Mouse (Mus musculus): ENCODE data around the gene Fam131c.
A peak's percentile ranks its signal among the peaks of the same experiment; 100 is the strongest.

The Fam131c gene

GRCm38 (mm10) chr4:141385275-141385674 lies 17.3 kb downstream of the Fam131c start:
- H3K27me3 ChIP-seq (ENCODE audit: control insufficient read depth, insufficient read depth, low read length, poor library complexity, severe bottlenecking): no peaks in the 10 kb centered on the region
- peak; percentile 86 for DNase-seq (ENCODE audit: low read depth, low spot score)
- H3K36me3 ChIP-seq (ENCODE audit: control insufficient read depth, insufficient read depth, low read length, poor library complexity, severe bottlenecking): no peaks in the 10 kb centered on the region

GRCm38 (mm10) chr4:141386150-141386549 lies 18.1 kb downstream of the Fam131c start:
- DNase-seq (ENCODE audit: low read depth, low spot score): no peak
- Histone ChIP-seq H3K27me3 (ENCODE audit: control insufficient read depth, insufficient read depth, low read length, poor library complexity, severe bottlenecking) (no peaks in the 10 kb centered on the region), H3K36me3 (ENCODE audit: control insufficient read depth, insufficient read depth, low read length, poor library complexity, severe bottlenecking) (no peaks in the 10 kb centered on the region)

- DNase-seq (ENCODE audit: low read depth, low spot score): peak; percentile 82
- H3K36me3 ChIP-seq (ENCODE audit: control insufficient read depth, insufficient read depth, low read length, poor library complexity, severe bottlenecking): no peaks in the 10 kb centered on the region
Measured at GRCm38 (mm10) chr4:141387093-141387784, 19.2 kb downstream of the Fam131c start.

GRCm38 (mm10) chr4:141387933-141388332 lies 19.9 kb downstream of the Fam131c start:
- H3K36me3 ChIP-seq (ENCODE audit: control insufficient read depth, insufficient read depth, low read length, poor library complexity, severe bottlenecking): no peaks in the 10 kb centered on the region
- no peak for DNase-seq (ENCODE audit: low read depth, low spot score)

More at GRCm38 (mm10) chr4:141387093-141387784, 19.2 kb downstream of the Fam131c start:
- H3K27me3 ChIP-seq (ENCODE audit: control insufficient read depth, insufficient read depth, low read length, poor library complexity, severe bottlenecking): no peaks in the 10 kb centered on the region

GRCm38 (mm10) chr4:141389366-141390150 lies 21.5 kb downstream of the Fam131c start:
- Histone ChIP-seq H3K27me3 (ENCODE audit: control insufficient read depth, insufficient read depth, low read length, poor library complexity, severe bottlenecking) (no peaks in the 10 kb centered on the region), H3K36me3 (ENCODE audit: control insufficient read depth, insufficient read depth, low read length, poor library complexity, severe bottlenecking) (no peaks in the 10 kb centered on the region)
- DNase-seq (ENCODE audit: low read depth, low spot score): no peak

More at GRCm38 (mm10) chr4:141387933-141388332, 19.9 kb downstream of the Fam131c start:
- H3K27me3 ChIP-seq (ENCODE audit: control insufficient read depth, insufficient read depth, low read length, poor library complexity, severe bottlenecking): no peaks in the 10 kb centered on the region

- no peak for DNase-seq (ENCODE audit: low read depth, low spot score)
- no peaks in the 10 kb centered on the region for H3K27me3 ChIP-seq (ENCODE audit: control insufficient read depth, insufficient read depth, low read length, poor library complexity, severe bottlenecking)
- H3K36me3 ChIP-seq (ENCODE audit: control insufficient read depth, insufficient read depth, low read length, poor library complexity, severe bottlenecking): no peaks in the 10 kb centered on the region
Measured at GRCm38 (mm10) chr4:141391293-141391692, 23.3 kb downstream of the Fam131c start.

- DNase-seq (ENCODE audit: low read depth, low spot score): no peak
- Histone ChIP-seq H3K36me3 (ENCODE audit: control insufficient read depth, insufficient read depth, low read length, poor library complexity, severe bottlenecking) (no peaks in the 10 kb centered on the region), H3K27me3 (ENCODE audit: control insufficient read depth, insufficient read depth, low read length, poor library complexity, severe bottlenecking) (no peaks in the 10 kb centered on the region)
Measured at GRCm38 (mm10) chr4:141394751-141395150, 26.7 kb downstream of the Fam131c start.

- no peak for DNase-seq (ENCODE audit: low read depth, low spot score)
- H3K36me3 ChIP-seq (ENCODE audit: control insufficient read depth, insufficient read depth, low read length, poor library complexity, severe bottlenecking): no peaks in the 10 kb centered on the region
Measured at GRCm38 (mm10) chr4:141397861-141398260, 29.8 kb downstream of the Fam131c start.

GRCm38 (mm10) chr4:141398545-141398944 lies 30.5 kb downstream of the Fam131c start, which contains the start of gene Clcnka:
TSS of gene Clcnka (minus strand) at chr4:141398724.
- H3K36me3 ChIP-seq (ENCODE audit: control insufficient read depth, insufficient read depth, low read length, poor library complexity, severe bottlenecking): no peaks in the 10 kb centered on the region
- DNase-seq (ENCODE audit: low read depth, low spot score): no peak
- H3K27me3 ChIP-seq (ENCODE audit: control insufficient read depth, insufficient read depth, low read length, poor library complexity, severe bottlenecking): no peaks in the 10 kb centered on the region

More at GRCm38 (mm10) chr4:141397861-141398260, 29.8 kb downstream of the Fam131c start:
- H3K27me3 ChIP-seq (ENCODE audit: control insufficient read depth, insufficient read depth, low read length, poor library complexity, severe bottlenecking): no peaks in the 10 kb centered on the region

GRCm38 (mm10) chr4:141400171-141400570 lies 32.2 kb downstream of the Fam131c start:
- no peaks in the 10 kb centered on the region for H3K27me3 ChIP-seq (ENCODE audit: control insufficient read depth, insufficient read depth, low read length, poor library complexity, severe bottlenecking)
- no peak for DNase-seq (ENCODE audit: low read depth, low spot score)
- no peaks in the 10 kb centered on the region for H3K36me3 ChIP-seq (ENCODE audit: control insufficient read depth, insufficient read depth, low read length, poor library complexity, severe bottlenecking)

GRCm38 (mm10) chr4:141404518-141405313 lies 36.7 kb downstream of the Fam131c start:
- DNase-seq (ENCODE audit: low read depth, low spot score): peak; percentile 94

GRCm38 (mm10) chr4:141405314-141405622 lies 37.2 kb downstream of the Fam131c start:
- no peak for DNase-seq (ENCODE audit: low read depth, low spot score)
- Histone ChIP-seq H3K27me3 (ENCODE audit: control insufficient read depth, insufficient read depth, low read length, poor library complexity, severe bottlenecking) (no peaks in the 10 kb centered on the region), H3K36me3 (ENCODE audit: control insufficient read depth, insufficient read depth, low read length, poor library complexity, severe bottlenecking) (no peaks in the 10 kb centered on the region)

More at GRCm38 (mm10) chr4:141404518-141405313, 36.7 kb downstream of the Fam131c start:
- no peaks in the 10 kb centered on the region for H3K27me3 ChIP-seq (ENCODE audit: control insufficient read depth, insufficient read depth, low read length, poor library complexity, severe bottlenecking)
- no peaks in the 10 kb centered on the region for H3K36me3 ChIP-seq (ENCODE audit: control insufficient read depth, insufficient read depth, low read length, poor library complexity, severe bottlenecking)

- Histone ChIP-seq H3K27me3 (ENCODE audit: control insufficient read depth, insufficient read depth, low read length, poor library complexity, severe bottlenecking) (no peaks in the 10 kb centered on the region), H3K36me3 (ENCODE audit: control insufficient read depth, insufficient read depth, low read length, poor library complexity, severe bottlenecking) (no peaks in the 10 kb centered on the region)
- peak; percentile 74 for DNase-seq (ENCODE audit: low read depth, low spot score)
Measured at GRCm38 (mm10) chr4:141406516-141407299, 38.7 kb downstream of the Fam131c start.

- Histone ChIP-seq H3K27me3 (ENCODE audit: control insufficient read depth, insufficient read depth, low read length, poor library complexity, severe bottlenecking) (no peaks in the 10 kb centered on the region), H3K36me3 (ENCODE audit: control insufficient read depth, insufficient read depth, low read length, poor library complexity, severe bottlenecking) (no peaks in the 10 kb centered on the region)
- DNase-seq (ENCODE audit: low read depth, low spot score): no peak
Measured at GRCm38 (mm10) chr4:141408577-141408976, 40.6 kb downstream of the Fam131c start.
